Mouse (Mus musculus): ENCODE results near the gene Lemd1.

The Lemd1 gene

GRCm38 (mm10) chr1:132287991-132288451 lies 96.8 kb downstream of the Lemd1 start:
- no peak for DNase-seq (ENCODE audit: low spot score in 2 of 2)

DNA sequence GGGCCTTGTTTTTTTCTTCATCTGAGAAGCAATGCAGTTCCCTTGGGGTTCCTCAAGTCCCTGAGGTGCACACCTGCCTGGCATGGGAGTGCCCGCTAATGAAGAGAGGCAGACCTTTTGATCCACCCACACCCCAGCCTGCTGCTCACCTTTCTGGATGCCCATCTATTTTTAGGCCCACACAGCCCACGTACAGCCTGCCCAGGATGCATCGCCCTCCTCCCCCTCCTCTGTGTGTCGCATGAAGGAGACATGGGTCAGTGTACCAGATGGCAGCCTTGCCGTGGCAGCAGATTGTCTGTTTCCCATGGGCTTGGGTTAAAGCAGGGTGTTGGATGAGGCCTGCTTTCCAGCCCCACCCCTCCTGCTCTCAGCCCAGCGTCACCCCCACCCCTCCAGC lies 98.7 kb downstream of the Lemd1 start:
- no peak for DNase-seq (ENCODE audit: low spot score in 2 of 2)

- no peak for DNase-seq (ENCODE audit: low spot score in 2 of 2)
Measured at GRCm38 (mm10) chr1:132290921-132291675, 99.9 kb downstream of the Lemd1 start.

- DNase-seq (ENCODE audit: low spot score in 2 of 2): no peak
Measured at GRCm38 (mm10) chr1:132291706-132292105, 100.5 kb downstream of the Lemd1 start.

DNA sequence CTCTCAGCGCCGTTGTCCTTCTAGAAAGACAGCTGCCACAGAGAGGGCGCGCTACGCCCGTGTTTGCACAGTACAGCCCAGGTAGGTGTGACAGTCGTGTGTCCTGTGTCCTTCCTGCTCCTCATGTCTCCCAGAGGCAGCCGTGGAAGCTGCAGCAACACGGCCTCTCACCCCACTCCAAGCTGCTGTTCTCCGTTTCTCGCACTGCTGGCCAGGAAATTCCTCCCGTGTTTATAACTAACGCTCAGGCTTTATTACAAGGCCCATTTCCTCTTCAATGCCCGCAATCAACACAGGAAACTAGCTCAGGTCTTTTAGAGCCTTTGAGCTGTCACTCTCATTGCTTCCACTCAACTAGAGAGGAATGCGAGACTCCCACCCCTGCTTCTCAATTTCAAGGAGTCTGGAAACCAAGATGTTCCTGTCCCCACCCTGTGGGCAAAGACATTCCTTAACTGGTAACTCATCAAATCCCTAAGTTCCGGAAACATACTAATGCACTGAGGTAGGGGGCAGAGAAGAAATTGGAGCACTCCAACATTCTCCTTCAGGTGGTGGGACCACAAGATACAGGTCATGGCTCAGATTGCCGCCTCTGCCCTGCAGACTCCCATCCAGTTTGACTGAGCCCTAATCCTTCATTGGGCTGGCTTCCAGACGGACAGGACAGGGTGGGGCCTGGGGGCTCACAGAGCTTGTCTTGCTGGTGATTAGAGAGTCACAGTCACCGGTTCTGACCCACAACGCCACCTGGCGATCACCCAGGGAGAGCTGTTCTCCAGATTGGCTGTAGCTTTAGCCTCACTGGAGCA lies 101.3 kb downstream of the Lemd1 start:
- no peak for DNase-seq (ENCODE audit: low spot score in 2 of 2)

GRCm38 (mm10) chr1:132295506-132295905 lies 104.3 kb downstream of the Lemd1 start:
- no peak for DNase-seq (ENCODE audit: low spot score in 2 of 2)

DNA sequence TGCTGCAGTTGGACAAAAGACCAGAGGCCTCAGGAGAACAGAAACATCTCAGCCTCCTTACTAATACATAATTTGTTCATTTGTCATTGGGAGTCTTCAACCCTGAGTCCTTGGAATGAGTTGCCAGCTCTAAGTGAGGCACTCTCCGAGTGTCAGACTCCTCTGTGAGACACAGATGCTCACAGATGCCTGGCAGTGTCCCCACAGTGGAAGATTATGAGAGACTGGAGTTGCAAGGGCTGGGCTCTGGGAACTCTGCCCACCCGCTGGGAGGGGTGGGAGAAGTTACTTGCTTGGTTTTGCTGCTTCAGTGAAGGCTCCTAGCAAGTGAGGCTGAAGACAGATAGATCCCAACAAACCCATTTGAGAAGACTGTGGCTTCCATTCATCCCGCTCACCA lies 104.8 kb downstream of the Lemd1 start:
- DNase-seq (ENCODE audit: low spot score in 2 of 2): no peak

- DNase-seq (ENCODE audit: low spot score in 2 of 2): peak; percentile 51 to 58
Measured at GRCm38 (mm10) chr1:132298425-132298800, 107.2 kb downstream of the Lemd1 start, which contains the start of gene Klhdc8a. Gene Klhdc8a (plus strand): TSS chr1:132298626.

- no peak for DNase-seq (ENCODE audit: low spot score in 2 of 2)
Measured at GRCm38 (mm10) chr1:132298801-132299464, 107.7 kb downstream of the Lemd1 start.

GRCm38 (mm10) chr1:132299744-132300143 lies 108.5 kb downstream of the Lemd1 start:
- DNase-seq (ENCODE audit: low spot score in 2 of 2): no peak

- DNase-seq (ENCODE audit: low spot score in 2 of 2): no peak
Measured at GRCm38 (mm10) chr1:132301242-132301641, 110.0 kb downstream of the Lemd1 start.

DNA sequence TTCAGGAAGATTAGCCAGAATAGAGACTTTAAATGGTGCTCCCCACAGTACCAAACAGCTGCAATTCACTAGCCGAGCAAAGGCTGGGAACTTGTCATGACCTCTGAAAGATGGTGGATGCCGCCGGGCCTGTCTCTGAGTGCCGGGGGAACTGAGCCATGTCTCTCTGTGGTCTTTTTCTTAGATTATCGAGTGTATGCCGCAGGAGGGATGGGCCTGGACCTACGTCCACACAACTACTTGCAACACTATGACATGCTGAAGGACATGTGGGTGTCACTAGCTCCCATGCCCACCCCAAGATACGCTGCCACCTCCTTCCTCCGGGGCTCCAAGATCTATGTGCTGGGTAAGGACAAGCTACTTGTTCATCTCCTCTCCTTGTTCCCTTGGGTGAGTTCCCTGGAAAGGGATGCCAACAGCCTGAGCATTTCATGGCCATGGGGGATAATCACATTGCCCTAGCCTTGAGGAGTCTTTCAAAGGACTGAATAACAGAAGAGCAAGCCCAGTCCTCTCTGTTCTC lies 111.2 kb downstream of the Lemd1 start:
- DNase-seq (ENCODE audit: low spot score in 2 of 2): no peak

- DNase-seq (ENCODE audit: low spot score in 2 of 2): no peak
Measured at GRCm38 (mm10) chr1:132304618-132305214, 113.5 kb downstream of the Lemd1 start.

DNA sequence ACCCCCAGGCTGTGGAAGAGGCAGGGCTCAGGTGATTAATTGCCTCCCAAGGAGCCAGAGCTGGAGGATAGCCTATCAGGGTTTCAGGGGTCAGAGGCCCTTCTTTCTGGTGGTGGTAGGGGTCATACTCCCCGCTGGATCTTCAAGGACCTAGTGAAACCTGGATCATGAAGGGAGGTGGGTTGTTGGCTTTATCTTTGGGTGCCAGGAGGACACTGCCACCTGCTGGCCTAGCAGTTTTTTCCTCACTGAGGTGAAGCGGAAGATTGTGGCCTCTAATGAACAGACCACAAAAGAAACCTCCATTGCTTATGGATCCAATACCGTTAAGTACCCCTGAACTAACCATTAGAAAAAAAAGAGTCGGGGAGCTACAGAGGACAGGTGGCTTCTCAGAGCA lies 114.9 kb downstream of the Lemd1 start:
- no peak for DNase-seq (ENCODE audit: low spot score in 2 of 2)

DNA sequence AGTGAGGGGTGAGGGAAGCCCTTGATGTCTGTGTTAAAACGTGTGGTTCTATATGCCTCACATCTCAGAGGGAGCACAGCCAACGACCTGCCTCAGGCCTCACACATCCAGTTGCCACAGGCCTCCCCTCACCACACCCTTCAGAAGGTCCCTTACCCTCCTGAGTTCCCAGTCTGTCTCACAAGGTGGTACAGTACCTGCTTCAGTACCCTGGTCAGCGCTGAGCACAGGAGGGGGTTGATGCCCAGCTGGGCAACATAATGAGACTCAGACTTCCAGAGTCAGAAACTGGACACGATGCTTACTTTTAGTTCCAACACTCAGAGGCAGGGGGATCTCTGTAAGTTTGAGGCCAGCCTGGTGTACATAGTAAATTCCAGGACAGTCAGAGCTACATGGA lies 115.6 kb downstream of the Lemd1 start:
- DNase-seq (ENCODE audit: low spot score in 2 of 2): no peak

- no peak for DNase-seq (ENCODE audit: low spot score in 2 of 2)
Measured at GRCm38 (mm10) chr1:132307962-132308361, 116.7 kb downstream of the Lemd1 start.

GRCm38 (mm10) chr1:132308674-132309073 lies 117.4 kb downstream of the Lemd1 start:
- no peak for DNase-seq (ENCODE audit: low spot score in 2 of 2)
